Mouse (Mus musculus) neural tube, embryonic 12.5 days (tissue): ENCODE measurements around the gene Slc39a7. TPM values are rescaled to one million over a fixed set of nuclear protein-coding genes. Genes with fewer than 3 reads are reported as not detected.
A peak's percentile ranks its signal among the peaks of the same experiment; 100 is the strongest.

ENCODE experiments used
- ATAC-seq: fragments of 200-750 bp; cut with Nextera tagmentation; 2 replicates; pipeline ENCODE4 v1.8.0; 2017; ENCODE audit warnings: low read depth, mild to moderate bottlenecking, moderate TSS enrichment, moderate library complexity; ENCODE audit not compliant: low FRiP score
- H3K27ac ChIP-seq: fragments of 300-500 bp; sonication (generic); 2 replicates; pipeline ENCODE4 v1.5.1; 2016
- H3K27me3 ChIP-seq: fragments of 300-500 bp; sonication (generic); replicated peaks from 2 replicates; pipeline ENCODE4 v1.6.1; 2016; ENCODE audit warnings: mild to moderate bottlenecking
- H3K36me3 ChIP-seq: fragments of 300-500 bp; sonication (generic); 2 replicates; pipeline ENCODE4 v1.6.1; 2016; ENCODE audit warnings: mild to moderate bottlenecking
- H3K4me1 ChIP-seq: fragments of 300-500 bp; sonication (generic); 2 replicates; pipeline ENCODE4 v1.6.1; 2016
- H3K4me2 ChIP-seq: fragments of 300-500 bp; sonication (generic); replicated peaks from 2 replicates; pipeline ENCODE4 v1.6.1; 2016; ENCODE audit warnings: mild to moderate bottlenecking
- H3K4me3 ChIP-seq: fragments of 300-500 bp; sonication (generic); 2 replicates; pipeline ENCODE4 v1.5.1; 2016
- H3K9ac ChIP-seq: fragments of 300-500 bp; sonication (generic); 2 replicates; pipeline ENCODE4 v1.6.1; 2016; ENCODE audit warnings: mild to moderate bottlenecking
- H3K9me3 ChIP-seq: fragments of 300-500 bp; sonication (generic); 2 replicates; pipeline ENCODE4 v1.6.1; 2016; ENCODE audit warnings: mild to moderate bottlenecking
- WGBS: fragments of 180-500 bp; shearing (Covaris S2); methylation state at CpG from one replicate; pipeline ENCODE4 v1.1.7; 2016; 5-methylcytosine and 5-hydroxymethylcytosine counted together
- polyA plus RNA-seq: library from polyadenylated mRNA; unstranded; fragments of >200 nt; fragmentation: Nextera tagmentation; extraction: Ambion mirVana; gene quantifications from 2 replicates; pipeline ENCODE4 v1.2.1, GENCODE M21; 2016

Gene Slc39a7
- polyA plus RNA-seq = 172 and 173 TPM in 2 replicates

GRCm38 (mm10) chr17:34031465-34032173, at the start of gene Slc39a7, which contains the start of gene Rxrb:
Slc39a7 (minus strand) TSS chr17:34031682.
Rxrb (plus strand) TSS chr17:34031812.
- WGBS = under 1% methylated on average over 85 of the region's 88 CpGs
- H3K27me3 ChIP-seq = no peaks in the 10 kb centered on the region
- H3K9ac ChIP-seq = peak within 1 kb of the TSS; percentile 97
- peak within 1 kb of the TSS; percentile 96 for H3K27ac ChIP-seq
- H3K36me3 ChIP-seq = peaks cover 47% of the 10 kb centered on the region
- peak within 1 kb of the TSS; percentile 94 for H3K4me3 ChIP-seq
- peaks cover 59% of the 10 kb centered on the region for H3K4me1 ChIP-seq
- H3K4me2 ChIP-seq = peak within 1 kb of the TSS; percentile 98
- no peaks in the 10 kb centered on the region for H3K9me3 ChIP-seq
- peak; percentile 73 for ATAC-seq

- no peak overlapping the region for H3K4me3 ChIP-seq
- H3K4me2 ChIP-seq = no peak overlapping the region
- ATAC-seq = peak; percentile 82
- H3K27me3 ChIP-seq = peaks cover 8% of the 10 kb centered on the region
- H3K36me3 ChIP-seq = no peaks in the 10 kb centered on the region
- no peak overlapping the region for H3K27ac ChIP-seq
- no peak overlapping the region for H3K9ac ChIP-seq
- no peaks in the 10 kb centered on the region for H3K9me3 ChIP-seq
- 22% methylated on average over 5 of the region's 5 CpGs for WGBS
- peaks cover 5% of the 10 kb centered on the region; the same call in 1 of the 2 replicates for H3K4me1 ChIP-seq
Measured at GRCm38 (mm10) chr17:34079621-34080020, 48.1 kb upstream of the Slc39a7 start.

GRCm38 (mm10) chr17:34079002-34079401, 47.5 kb upstream of the Slc39a7 start:
- ATAC-seq = no peak
- Histone ChIP-seq H3K36me3 (no peaks in the 10 kb centered on the region), H3K27me3 (peaks cover 8% of the 10 kb centered on the region), H3K9ac (no peak overlapping the region), H3K4me3 (no peak overlapping the region), H3K9me3 (no peaks in the 10 kb centered on the region), H3K27ac (no peak overlapping the region), H3K4me1 (peaks cover 5% of the 10 kb centered on the region; the same call in 1 of the 2 replicates), H3K4me2 (no peak overlapping the region)
- WGBS = 93% methylated on average over 11 of the region's 11 CpGs

- Histone ChIP-seq H3K9ac (no peak overlapping the region), H3K27me3 (peaks cover 8% of the 10 kb centered on the region), H3K4me3 (no peak overlapping the region), H3K36me3 (no peaks in the 10 kb centered on the region), H3K4me2 (no peak overlapping the region), H3K9me3 (no peaks in the 10 kb centered on the region), H3K4me1 (peaks cover 4% of the 10 kb centered on the region; the same call in 1 of the 2 replicates), H3K27ac (no peak overlapping the region)
- WGBS = 61% methylated on average over 4 of the region's 4 CpGs
- no peak for ATAC-seq
Measured at GRCm38 (mm10) chr17:34078148-34078547, 46.7 kb upstream of the Slc39a7 start.

- no peak overlapping the region for H3K9ac ChIP-seq
- H3K4me1 ChIP-seq = no peaks in the 10 kb centered on the region
- H3K4me3 ChIP-seq = no peak overlapping the region
- no peak overlapping the region for H3K27ac ChIP-seq
- WGBS = 2% methylated on average over 9 of the region's 9 CpGs
- no peaks in the 10 kb centered on the region for H3K36me3 ChIP-seq
- H3K27me3 ChIP-seq = peaks cover 8% of the 10 kb centered on the region
- H3K4me2 ChIP-seq = no peak overlapping the region
- no peaks in the 10 kb centered on the region for H3K9me3 ChIP-seq
- ATAC-seq = no peak
Measured at GRCm38 (mm10) chr17:34077549-34077948, 46.1 kb upstream of the Slc39a7 start.

- H3K27ac ChIP-seq = no peak overlapping the region
- H3K4me1 ChIP-seq = no peaks in the 10 kb centered on the region
- no peak for ATAC-seq
- H3K4me3 ChIP-seq = no peak overlapping the region
- H3K4me2 ChIP-seq = no peak overlapping the region
- H3K9me3 ChIP-seq = no peaks in the 10 kb centered on the region
- WGBS = 48% methylated on average over 7 of the region's 7 CpGs
- no peaks in the 10 kb centered on the region for H3K36me3 ChIP-seq
- peaks cover 8% of the 10 kb centered on the region for H3K27me3 ChIP-seq
- no peak overlapping the region for H3K9ac ChIP-seq
Measured at GRCm38 (mm10) chr17:34075271-34075670, 43.8 kb upstream of the Slc39a7 start.

- ATAC-seq = no peak
- Histone ChIP-seq H3K27me3 (peaks cover 8% of the 10 kb centered on the region), H3K36me3 (no peaks in the 10 kb centered on the region), H3K4me1 (no peaks in the 10 kb centered on the region), H3K9ac (no peak overlapping the region), H3K9me3 (no peaks in the 10 kb centered on the region), H3K4me2 (no peak overlapping the region), H3K4me3 (no peak overlapping the region), H3K27ac (no peak overlapping the region)
- WGBS = 78% methylated on average over 5 of the region's 5 CpGs
Measured at GRCm38 (mm10) chr17:34072091-34072490, 40.6 kb upstream of the Slc39a7 start.

GRCm38 (mm10) chr17:34068864-34069263, 37.4 kb upstream of the Slc39a7 start:
- Histone ChIP-seq H3K27me3 (no peaks in the 10 kb centered on the region), H3K4me3 (no peak overlapping the region), H3K27ac (no peak overlapping the region), H3K4me2 (no peak overlapping the region), H3K9ac (no peak overlapping the region), H3K9me3 (no peaks in the 10 kb centered on the region), H3K4me1 (no peaks in the 10 kb centered on the region), H3K36me3 (no peaks in the 10 kb centered on the region)
- WGBS = 47% methylated on average over 3 of the region's 3 CpGs
- no peak for ATAC-seq

GRCm38 (mm10) chr17:34057224-34057623, 25.7 kb upstream of the Slc39a7 start:
- Histone ChIP-seq H3K27me3 (no peaks in the 10 kb centered on the region), H3K4me1 (no peaks in the 10 kb centered on the region), H3K9me3 (no peaks in the 10 kb centered on the region), H3K36me3 (peaks cover 13% of the 10 kb centered on the region; the same call in 1 of the 2 replicates), H3K27ac (no peak overlapping the region), H3K9ac (no peak overlapping the region), H3K4me2 (no peak overlapping the region), H3K4me3 (no peak overlapping the region)
- no peak for ATAC-seq
- WGBS = 76% methylated on average over 7 of the region's 7 CpGs

GRCm38 (mm10) chr17:34047404-34048050, 16.0 kb upstream of the Slc39a7 start:
- H3K4me3 ChIP-seq = no peak overlapping the region
- H3K27ac ChIP-seq = no peak overlapping the region
- no peak for ATAC-seq
- H3K27me3 ChIP-seq = no peaks in the 10 kb centered on the region
- no peak overlapping the region for H3K4me2 ChIP-seq
- no peaks in the 10 kb centered on the region for H3K4me1 ChIP-seq
- WGBS = 93% methylated on average over 5 of the region's 5 CpGs
- H3K9me3 ChIP-seq = peaks cover 7% of the 10 kb centered on the region; the same call in 1 of the 2 replicates
- H3K36me3 ChIP-seq = no peaks in the 10 kb centered on the region
- H3K9ac ChIP-seq = no peak overlapping the region

- 77% methylated on average over 14 of the region's 14 CpGs for WGBS
Measured at GRCm38 (mm10) chr17:34045941-34046340, 14.5 kb upstream of the Slc39a7 start.

More at GRCm38 (mm10) chr17:34045941-34046340, 14.5 kb upstream of the Slc39a7 start:
- no peak for ATAC-seq
- peaks cover 7% of the 10 kb centered on the region; the same call in 1 of the 2 replicates for H3K9me3 ChIP-seq
- H3K4me3 ChIP-seq = no peak overlapping the region
- no peaks in the 10 kb centered on the region for H3K36me3 ChIP-seq
- H3K4me1 ChIP-seq = peaks cover 8% of the 10 kb centered on the region
- H3K4me2 ChIP-seq = no peak overlapping the region
- H3K27ac ChIP-seq = no peak overlapping the region
- H3K27me3 ChIP-seq = no peaks in the 10 kb centered on the region
- no peak overlapping the region for H3K9ac ChIP-seq
